Mouse (Mus musculus) heart, adult 2 months (tissue): ENCODE measurements at regions not wholly inside any gene's neighbourhood (a gene's known extent, or its start where the extent isn't known, plus 50 kb on each side); places are given as distances from the start of the nearest gene placed in this dataset.

ENCODE experiments used
- CTCF ChIP-seq: fragments of 200-600 bp; IDR thresholded peaks from 2 replicates; pipeline ENCODE4 v1.8.1; 2022; ENCODE audit warnings: antibody characterized with exemption, mild to moderate bottlenecking, moderate library complexity
- EP300 ChIP-seq: fragments of 200-500 bp; IDR thresholded peaks from 2 replicates; pipeline ENCODE4 v1.6.1; 2011; ENCODE audit warnings: low read depth, low read length, control low read depth; ENCODE audit not compliant: insufficient read depth
- POLR2A ChIP-seq: fragments of 200-500 bp; IDR thresholded peaks from 2 replicates; pipeline ENCODE4 v1.6.1; 2011; ENCODE audit warnings: mild to moderate bottlenecking, low read depth, low read length, control low read depth; ENCODE audit not compliant: insufficient read depth

DNA sequence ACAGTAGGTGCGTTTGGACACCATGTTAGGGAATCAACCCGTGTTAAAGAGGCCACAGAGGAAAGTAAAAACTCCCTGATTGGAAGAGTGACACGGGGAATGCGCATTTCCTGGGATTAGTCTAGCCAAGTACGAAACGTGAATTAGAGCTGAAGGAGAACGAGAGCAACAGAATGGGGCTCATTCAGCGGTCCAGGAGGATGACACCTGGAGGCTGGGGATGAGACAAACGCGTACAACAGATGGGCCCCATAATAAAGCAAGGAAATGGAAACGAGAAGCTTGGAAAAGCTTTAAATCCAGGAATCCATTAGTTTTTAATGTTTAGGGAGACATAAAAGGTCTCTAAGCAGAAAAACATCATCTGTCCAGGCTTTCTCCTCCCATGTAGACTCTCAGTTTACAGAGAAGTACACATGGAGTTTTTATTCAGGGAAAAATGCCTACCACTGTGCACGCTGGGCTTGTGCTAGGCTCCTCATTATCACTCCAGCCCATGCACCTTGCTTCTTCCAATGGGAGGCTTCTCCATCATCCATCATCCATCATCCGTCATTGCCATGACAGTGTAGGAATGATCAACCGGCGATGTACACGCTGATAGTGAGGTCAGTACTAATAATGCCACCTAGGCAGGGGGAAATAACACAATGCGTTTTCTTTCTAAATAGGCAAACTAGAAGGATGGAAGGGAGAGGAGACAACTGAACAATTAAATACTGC, 179.5 kb downstream of the Cxxc4 start:
- TF ChIP-seq POLR2A (no peak), EP300 (no peak), CTCF (no peak)
